Mouse (Mus musculus): ENCODE data around the gene 3110082J24Rik.
"Not testable (repeated sequence)": the region's sequence is repeated elsewhere in the genome, so short reads cannot be mapped to it uniquely, and the experiment has no call there.

Gene 3110082J24Rik

DNA sequence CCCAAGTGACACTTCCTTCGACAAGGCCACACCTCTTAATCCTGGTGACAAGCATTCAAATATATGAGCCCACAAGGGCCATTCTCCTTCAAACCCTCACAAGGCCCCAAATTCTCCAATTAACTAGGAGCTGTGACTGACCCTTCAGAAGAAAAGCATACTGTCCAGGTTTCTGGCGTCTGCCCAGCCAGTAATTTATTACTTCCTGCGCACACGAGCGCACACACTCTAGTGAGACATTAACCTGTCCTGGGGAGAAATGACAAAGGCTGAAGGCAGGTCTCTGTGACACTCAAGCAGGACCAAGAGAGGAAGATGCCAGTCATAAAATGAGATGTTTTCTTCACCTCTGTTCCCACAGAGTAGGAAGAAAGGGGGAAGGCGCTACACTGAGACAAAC is 38.2 kb downstream of the 3110082J24Rik start:
- DNase-seq = no peak

DNA sequence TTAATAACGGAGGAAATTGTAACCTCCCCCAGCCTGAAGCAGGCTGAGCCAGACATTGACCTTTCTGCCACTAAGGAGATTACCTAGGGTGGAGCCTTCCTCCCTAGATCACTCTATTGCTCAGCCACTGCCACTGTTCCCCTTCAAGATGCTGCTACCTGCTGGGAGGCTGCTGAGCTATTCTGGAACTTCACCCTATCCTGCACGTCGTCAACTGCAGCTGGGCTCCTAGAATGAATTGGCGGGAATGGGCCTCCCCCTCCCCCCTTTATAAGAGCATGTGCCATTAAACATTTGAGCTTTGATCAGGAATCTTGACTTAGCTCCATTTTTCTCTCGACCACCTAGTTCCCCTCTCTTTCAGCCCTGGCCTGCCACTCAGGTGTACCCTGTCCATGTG is 46.3 kb downstream of the 3110082J24Rik start:
- DNase-seq = not testable (repeated sequence)

DNA sequence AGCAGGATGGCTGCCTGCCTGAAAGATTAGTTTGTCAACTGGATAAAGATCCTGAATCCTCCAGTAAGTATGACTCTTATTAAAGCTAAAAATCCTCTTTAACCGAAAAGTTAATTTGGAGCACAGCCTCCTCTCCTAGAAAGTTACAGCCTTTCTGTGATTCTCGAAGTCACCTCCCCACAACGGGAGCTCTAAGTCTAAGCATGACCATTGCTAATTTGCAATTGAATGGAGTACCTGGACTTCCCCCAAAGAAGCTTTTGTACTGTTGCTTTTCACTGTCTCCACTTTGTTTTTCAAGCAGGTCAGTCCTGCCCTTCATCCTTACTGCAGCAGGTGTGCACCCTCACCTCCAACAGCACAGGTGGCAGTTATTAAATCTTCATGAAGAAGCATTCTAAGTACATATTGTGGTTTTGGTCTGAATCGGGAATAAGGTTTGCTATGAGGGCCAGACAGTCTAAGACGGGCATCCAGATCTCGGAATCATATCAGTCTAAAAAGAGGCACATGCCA is 47.6 kb downstream of the 3110082J24Rik start:
- no peak for DNase-seq

All from cerebellum, postnatal 36 days (tissue).